Mouse (Mus musculus) R1 (cell line): ENCODE data around the gene Zmynd19.
A peak's percentile ranks its signal among the peaks of the same experiment; 100 is the strongest.
"Not testable (repeated sequence)": the region's sequence is repeated elsewhere in the genome, so short reads cannot be mapped to it uniquely, and the experiment has no call there.

Experiments used
- DNase-seq: peaks from one replicate; pipeline ENCODE4 v3.0.0-alpha.2; 2018; ENCODE audit warnings: low read depth, low spot score

Gene Zmynd19

DNA sequence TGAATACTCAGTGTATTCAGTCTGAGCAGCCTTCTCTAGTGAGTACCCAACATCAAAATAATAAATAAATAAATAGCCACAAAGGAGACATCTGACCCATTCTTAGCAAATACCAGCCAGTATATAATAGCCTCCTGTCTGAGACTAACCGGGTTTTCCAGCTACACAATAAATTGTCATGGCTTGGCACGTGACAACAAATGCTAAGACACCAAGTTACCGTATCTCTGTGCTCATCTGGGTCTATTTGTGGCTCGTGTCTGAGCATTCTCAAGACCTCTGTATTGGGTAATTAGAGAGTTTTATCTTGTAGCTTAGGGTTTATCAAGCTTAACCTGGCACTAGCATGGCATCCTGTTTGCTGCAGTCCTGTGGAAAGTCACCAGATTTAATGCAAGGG is 7.5 kb upstream of the Zmynd19 start:
- no peak for DNase-seq

DNA sequence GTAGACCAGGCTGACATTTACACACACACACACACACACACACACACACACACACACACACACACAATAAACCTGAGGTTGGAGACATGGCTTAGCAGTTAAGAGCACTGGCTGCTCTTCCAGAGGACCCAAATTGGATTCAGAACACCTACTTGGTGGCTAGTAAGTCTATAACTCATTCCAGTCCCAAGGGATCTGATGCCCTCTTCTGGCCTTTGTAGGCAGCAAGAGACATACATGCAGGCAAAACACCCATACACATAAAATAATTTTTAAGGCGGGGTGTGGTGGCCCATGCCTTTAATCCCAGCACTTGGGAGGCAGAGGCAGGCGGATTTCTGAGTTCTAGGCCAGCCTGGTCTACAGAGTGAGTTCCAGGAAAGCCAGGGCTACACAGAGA is 5.3 kb upstream of the Zmynd19 start:
- DNase-seq = peak; percentile 62

DNA sequence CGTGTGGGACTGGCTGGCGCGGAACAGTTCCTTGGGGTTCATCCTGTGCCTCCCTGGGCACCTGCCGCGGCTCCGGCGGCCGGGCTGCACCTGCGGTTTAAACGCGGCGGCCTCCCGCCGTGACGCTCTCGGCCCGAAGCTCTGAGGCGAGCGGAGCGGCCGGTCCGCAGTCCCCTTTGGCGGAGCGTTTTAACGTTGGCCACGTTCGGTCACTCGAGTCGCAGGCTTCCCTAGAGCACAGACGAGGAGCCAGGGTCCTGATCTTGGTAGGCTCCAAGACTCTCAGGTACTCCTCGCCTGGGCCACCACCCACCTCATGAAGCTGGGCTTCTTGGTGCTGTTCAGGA is 570 bp downstream of the Zmynd19 start:
- peak; percentile 60 for DNase-seq

DNA sequence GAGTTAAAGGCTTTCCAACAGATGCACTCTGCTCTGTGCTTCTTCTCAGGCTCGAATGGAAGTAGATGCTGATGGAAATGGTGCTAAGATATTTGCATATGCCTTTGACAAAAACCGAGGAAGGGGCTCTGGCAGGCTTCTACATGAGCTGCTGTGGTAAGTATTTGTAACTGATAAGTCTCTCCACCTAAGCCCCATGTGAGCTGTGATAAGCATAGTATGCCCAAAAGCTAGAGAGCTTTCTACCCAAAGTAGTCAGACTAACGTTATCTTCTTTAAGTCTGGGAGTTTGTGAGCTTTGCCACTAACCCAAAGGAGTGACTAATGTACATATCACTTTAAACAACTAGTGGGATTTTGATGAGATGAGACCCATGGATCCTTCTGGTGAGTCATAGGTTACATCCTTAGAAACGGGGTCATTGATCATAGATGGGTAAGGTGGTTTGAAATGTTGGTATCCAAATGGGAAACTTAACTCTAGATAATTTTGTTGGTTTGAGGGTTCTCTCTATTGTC is 3.0 kb downstream of the Zmynd19 start:
- no peak for DNase-seq

DNA sequence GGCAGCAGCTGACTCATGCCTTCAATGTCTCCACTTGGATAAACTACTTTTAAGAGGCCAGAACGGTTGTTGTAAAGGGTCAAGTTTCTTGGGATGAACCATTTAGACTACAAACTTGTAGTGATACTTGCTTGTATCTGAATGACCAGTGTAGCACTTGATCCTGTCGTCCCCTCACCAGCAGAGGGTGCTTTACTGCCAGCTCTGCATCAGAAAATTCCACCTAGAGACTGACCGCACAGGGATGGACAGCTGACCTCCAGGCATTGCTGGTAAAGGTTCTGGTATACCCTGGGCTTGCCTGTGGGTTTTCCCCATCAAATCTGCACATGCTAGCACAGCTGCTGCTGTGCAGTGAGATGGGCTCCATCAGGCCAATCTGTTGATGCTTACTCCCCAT is 11.3 kb downstream of the Zmynd19 start:
- DNase-seq = no peak

DNA sequence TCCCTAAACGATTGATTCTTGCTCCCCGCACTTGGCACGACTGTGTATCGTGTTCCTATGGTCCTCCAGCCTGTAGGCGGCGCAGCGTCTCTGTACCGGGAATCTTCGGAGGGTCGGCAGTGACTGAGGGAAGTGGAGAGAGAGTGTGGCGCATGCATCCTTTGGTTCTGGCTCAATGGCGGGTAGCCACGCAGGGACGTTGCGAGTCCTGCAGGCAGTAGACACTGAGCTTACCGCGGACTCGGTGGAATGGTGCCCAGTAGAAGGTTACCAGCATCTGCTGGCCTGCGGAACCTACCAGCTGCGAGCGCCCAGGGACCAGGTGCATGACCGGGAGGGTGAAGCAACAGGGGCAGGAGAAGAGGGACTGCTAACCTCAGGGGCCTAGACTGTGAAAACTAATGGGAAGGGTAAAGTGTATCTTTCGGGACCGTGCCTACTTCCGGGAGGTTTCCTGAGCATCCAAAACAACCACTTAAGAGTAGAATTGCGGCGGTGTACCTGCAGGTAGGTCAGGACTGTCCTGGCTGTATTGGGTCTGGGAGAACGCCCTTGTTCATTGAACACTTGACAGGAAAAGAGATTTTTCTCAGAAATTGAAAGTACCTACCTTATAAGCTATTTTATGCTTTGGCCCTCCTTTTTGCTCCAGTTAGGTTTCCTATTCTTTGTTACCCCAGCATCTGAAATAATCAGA is 12.9 kb downstream of the Zmynd19 start, which contains the start of gene Dph7:
Gene Dph7 (plus strand): TSS at position 97 of the 697 bp plus-strand sequence.
- DNase-seq = peak; percentile 91

DNA sequence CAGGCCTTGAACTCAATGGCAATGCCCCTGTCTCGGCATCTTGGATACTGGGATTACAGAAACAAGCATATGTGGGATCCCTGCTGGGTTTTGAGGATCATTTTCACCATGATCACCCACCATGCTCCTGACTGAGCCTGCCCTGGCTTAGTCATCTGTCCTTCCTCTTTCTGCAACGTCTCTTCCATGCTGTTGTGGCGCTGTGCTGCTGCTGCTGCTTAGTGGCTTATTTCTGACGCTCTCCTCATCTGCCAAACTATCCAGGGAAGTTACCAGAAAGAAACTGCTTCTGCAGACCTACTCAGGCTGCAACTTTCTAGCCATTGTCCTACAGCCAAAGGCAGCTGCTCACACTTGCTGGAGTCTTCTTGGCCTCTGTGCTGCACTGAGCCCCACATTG is 20.8 kb downstream of the Zmynd19 start:
- DNase-seq = no peak

DNA sequence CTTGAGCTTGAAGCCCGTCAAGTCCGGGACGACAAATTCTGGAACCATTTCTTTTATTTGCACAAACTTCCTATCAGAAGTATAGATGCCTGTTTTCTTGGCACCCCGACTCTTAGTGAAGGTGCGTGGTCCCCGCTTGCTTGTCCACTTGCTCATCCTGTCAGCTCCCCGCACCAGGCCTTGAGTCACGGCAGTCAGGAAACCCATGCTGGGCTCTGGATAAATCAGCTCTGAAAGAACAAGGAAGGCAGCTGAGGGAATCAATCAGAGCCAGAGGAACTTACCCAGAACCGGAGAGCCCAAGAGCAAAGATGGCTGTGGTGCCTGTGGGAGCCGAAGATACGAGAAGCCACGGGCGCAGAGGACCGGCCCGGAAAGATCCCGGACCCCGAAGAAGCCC is 24.9 kb downstream of the Zmynd19 start:
- DNase-seq = not testable (repeated sequence)

DNA sequence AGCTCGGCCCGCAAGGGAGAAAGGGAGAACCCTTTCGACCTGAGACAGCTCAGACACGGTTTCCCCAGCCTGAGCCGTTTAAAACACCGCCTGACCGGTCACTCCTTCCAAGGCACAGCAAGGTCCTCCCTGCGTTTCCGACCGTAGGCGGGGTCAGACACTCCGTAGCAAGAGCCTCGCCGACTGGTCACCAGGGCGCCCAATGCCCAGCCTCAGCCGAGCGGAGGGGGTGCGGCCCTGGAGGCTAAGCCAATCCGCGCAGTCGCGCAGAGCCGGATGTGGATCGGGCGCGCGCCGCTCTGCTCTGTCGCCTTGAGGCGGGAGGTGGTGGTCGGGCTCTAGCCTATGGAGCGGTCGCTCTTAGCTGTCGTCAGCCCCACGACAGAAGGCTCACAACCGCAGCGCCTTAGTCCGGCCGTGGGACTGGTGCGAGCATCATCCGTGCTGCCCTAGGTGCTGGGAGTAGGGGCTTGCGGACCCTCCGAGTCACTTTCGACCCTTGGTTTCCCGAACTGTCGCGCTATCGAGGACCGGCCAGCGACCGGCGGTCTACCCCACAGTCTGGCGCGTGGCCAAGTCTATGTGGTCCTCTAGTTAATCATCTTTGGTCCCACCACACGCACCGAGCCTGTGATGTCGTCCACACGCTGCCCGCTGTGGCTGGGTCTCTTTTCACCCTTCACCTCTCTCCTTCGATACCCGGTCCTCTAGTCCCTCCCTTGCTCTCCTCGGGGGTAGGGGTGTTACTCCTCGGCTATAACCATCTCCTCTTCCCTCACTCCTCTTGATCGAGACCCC is 25.5 kb downstream of the Zmynd19 start, which contains the start of gene Mrpl41:
Gene Mrpl41 (minus strand): TSS at position 193 of the 798 bp plus-strand sequence.
- DNase-seq = peak; percentile 96

DNA sequence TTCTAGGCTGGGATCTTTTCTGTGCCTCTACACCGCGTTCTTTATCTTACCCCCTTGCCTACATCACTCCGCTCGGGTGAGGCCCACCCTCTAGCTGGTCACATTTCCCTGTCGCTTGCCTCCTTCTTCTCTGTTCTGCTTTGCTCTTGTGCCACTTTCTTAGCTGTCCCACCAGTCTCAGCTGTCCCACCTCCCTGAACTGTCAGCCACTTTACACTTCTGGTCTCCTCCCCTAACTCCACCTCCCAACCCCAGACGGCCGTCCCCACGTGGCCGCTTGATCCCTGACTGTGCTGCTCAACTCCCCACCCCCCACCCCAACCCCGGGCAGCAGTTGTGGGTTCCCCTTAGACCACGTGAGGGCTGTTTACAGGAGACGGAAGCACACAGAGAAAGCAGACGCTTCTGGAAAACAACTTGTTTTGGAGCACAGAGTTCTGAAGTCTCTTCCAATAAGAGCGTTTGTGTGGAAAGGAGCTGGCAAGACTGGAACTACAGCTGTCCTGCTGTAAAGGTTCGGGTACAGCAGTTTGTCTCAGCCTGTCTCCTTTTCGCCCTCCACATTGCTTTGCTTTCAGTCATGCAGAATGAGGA is 26.2 kb downstream of the Zmynd19 start, which contains the start of gene Pnpla7:
Gene Pnpla7 (plus strand): TSS at position 330 of the 594 bp plus-strand sequence.
- DNase-seq = peak; percentile 91

DNA sequence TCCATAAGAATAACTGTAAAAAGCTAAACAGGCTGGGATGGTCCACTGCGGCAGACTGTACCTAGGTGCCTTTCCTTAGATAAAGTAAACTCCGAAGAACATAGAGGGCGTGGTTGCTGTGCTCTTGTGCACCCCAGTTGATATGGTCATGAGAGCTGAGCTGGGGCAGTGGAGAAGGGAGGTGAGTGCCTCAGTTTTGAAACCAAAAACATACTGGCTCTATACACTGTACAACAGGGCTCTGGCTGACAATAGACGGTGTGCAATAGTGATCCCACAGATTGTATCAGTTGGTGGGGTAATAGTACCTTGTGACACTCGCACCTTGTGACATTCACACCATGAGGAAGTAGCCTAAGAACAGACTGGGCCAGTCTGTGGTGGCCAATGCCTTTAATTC is 27.4 kb downstream of the Zmynd19 start:
- DNase-seq = no peak

DNA sequence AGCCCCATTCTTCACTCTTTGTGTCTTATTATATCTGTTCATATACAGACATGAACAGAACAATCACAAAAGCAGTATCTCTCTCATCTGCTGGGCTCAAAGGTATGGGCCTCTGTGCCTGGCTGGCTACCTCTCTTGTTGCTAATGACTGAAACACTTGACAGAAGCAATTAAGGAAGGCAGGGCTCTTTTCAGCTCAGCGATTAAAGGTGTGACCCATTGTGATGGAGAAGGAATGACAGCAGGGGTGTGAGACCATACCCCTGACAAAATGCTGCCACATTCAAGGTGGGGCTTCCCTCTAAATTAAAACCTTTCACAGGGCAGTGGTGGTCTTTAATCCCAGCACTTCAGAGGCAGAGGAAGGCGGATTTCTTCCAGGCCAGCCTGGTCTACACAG is 38.2 kb downstream of the Zmynd19 start:
- peak; percentile 66 for DNase-seq

DNA sequence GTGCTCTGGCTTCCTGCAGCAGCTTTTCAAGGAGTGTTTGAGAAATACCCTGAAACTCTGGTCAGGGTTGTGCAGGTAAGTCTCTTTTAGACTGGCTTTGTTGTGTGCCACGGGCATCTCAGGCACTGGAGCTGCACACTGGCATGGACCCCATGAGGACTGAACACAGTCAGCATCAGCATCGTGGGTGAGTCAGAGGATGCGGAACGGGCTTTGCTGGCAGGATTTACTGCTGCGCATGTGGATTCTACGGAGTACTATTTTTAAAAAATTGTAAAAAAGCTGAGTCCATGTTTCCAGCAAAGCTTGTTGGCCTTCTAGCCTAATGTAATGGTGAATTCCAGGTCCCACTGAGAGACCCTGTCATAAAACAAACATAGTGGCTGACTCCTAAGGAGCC is 45.7 kb downstream of the Zmynd19 start:
- no peak for DNase-seq

DNA sequence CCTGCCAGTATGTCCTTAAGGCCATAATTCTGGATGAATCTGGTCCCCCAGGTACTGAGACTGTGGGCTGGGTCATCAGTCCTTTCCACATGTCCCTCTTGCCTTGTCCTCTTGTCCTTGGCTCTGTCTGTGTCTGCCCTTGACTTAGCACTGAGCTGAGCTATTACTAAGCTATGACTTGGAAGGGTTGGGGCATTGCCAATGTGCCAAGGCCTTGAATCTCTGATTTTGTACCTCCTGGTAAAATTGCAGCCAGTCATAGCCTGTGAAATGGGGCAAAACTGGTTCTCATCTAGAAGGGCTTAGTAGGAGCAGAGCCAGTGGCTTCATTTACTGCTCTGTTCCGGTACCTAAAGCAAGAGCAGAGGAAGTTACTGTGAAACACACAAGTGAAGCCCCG is 46.9 kb downstream of the Zmynd19 start:
- no peak for DNase-seq

DNA sequence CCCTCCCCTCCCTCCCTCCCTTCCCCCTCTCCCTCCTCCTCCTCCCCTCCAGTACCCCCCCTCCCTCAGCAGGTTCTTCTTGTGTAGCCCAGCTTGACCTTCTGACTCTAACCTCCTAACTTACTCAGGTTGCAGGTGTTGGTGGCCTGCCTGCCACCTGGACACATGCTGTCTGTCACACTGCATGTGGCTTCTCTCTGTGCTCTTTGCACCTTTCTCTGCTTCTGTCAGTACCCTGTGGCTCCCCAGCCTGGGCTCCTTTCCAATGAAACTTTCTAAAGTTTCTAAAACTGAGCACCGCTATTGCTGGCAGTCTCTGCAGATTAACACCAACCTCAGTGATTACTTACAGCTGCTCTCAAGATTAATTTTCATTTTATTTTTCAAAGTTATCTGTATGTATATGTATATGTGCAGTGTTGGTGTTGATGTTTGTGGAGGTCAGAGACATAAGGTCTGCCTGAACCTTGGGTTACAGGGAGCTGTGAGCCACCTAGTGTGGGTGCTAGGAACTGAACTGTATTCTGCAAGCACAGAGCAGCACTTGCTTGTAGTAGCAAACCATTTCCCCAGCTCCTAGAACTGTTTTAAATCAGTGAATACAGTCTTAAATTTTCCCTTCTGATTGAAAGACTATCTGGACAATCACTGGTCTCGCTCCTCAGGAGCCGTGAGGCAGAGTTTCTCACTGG is 51.1 kb downstream of the Zmynd19 start:
- peak; percentile 51 for DNase-seq

DNA sequence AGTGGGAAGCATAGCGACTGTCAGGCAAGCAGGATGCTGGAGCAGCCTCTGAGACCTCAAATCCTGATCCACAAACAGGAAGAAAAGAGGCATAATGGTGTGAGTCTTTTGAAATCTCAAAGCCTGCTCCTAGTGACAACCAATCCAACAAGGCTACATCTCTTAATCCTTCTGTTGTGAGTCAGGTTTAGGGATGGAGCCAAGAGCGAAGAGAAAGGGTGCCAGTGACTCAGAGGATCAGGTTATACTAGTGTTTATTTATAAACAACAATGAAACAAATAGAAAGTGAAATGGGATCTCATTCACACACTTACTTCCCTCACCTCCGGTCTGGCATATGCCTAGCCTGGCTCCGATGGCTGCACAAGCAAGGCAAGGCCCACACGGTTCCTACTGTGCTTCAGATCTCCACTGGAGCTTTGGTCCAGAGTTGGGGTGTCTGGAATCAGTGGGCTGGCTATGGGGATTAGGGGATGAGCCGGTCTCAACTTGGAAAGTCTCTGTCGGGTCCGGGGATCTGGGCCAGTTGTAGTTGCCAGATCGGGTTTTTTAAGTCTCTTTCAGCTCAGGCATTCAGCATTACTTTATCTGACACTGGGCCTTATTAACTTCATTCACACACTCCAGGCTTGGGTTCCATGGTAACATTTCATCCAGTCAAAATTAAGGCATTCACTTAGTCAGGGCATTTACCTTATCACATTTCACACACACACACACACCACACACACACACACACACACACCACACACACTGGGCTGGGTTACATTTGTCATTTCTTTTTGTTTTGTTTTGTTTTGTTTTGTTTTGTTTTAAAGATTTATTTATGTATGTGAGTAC is 54.6 kb downstream of the Zmynd19 start:
- no peak for DNase-seq

DNA sequence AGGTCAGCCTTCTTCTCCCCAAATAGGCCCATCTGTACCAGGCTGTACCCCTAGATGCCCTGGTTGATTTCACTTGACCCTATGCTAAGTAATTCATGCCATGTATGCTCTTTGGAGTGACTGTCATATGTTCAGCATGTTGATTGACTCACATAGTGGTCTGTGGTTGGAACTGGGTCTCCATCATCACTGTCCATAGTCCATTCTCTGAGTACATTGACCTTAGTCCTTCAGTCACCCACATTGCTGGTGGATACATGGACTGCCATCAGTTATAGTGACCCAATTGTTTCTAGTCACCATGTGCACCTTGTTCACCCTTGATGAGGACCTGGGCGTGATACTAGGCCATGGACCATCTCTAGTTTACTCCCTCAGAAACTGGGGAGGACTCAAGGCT is 57.2 kb downstream of the Zmynd19 start:
- no peak for DNase-seq

DNA sequence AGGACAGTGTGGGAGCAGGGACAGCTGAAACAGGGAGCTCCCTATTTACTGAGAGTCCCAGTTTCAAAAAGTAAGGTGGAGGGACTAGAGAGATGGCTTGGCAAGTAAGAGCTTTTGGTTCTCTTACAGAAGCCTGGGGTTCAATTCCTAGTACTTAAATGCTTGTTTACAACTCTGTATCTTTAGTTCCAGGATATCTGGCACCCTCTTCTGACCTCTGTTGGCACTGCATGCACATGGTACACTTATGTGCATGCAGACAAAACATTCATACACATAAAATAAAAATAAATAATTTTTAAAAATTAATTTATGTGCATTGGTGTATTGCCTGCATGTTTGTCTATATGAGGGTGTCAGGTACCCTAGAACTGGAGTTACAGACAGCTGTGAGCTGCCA is 58.7 kb downstream of the Zmynd19 start:
- DNase-seq = peak; percentile 15
